Mouse (Mus musculus) kidney, adult 2 months (tissue): ENCODE data around the gene Rptor.

Experiments used
- CTCF ChIP-seq: fragments of 200-500 bp; conservative IDR thresholded peaks from 2 replicates; pipeline ENCODE4 v1.5.1; 2011; ENCODE audit warnings: low read depth, mild to moderate bottlenecking, control low read depth, low read length, moderate library complexity, mixed read lengths; ENCODE audit not compliant: insufficient read depth, insufficient read length
- POLR2A ChIP-seq: fragments of 200-500 bp; IDR thresholded peaks from one replicate; pipeline ENCODE4 v1.6.1; 2011; ENCODE audit warnings: low read depth, low read length, control low read depth

DNA sequence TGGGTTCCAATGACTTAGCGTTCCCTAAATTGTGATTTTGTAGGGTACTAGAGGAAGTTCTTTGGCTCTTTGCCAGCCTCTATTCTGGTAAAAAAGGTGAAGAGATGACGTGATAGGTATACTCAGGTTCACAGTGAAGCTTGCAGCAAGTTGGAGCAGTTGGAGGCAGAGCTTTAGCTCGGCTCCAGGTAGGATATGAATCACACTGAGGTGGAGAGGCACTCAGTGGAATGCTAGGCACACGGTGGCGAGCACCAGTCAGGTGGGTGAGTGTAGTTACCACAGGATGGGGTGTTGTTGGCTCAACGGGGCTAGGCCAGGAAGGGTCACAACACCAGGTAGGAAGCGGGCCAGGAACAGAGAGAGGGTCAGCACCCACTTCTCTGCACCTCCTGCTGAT, 47.5 kb upstream of the Rptor start:
- TF ChIP-seq POLR2A (no peak), CTCF (no peak)
